In the genomic region with DNA sequence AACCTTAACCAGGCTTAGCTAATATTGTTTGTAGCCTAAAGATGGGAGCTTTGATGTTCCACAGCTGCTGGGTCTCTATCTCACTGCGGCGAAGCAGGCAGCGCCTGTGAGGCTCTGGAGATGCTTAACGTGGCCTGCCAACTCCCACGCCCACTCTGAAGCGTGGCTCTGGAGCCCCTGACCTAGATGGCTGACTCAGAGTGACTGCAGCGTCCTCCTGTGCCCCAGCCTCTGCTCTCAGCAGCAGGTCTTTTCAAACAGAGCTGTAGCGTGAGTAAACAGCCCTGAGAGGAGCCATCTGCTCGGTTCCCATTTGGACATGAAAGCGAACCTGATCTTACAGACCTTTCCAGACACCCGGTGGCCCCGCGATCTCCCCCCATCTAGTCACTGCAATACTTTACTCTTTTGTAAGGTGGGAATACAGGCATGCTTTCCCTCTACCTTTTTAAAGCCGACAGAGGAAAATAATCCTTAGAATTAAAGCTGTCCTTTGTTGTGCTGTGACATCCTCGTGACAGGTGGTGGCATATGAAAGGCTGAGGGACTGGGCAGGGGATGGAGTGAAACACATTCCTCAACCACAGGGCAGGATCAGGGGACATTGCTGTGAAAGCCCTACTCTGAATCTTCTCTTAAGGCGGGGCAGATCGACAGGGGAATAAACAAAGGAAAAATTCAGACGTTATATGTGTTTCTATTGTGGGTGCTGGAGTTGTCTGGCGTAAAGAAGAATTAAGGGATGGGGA, we compare ENCODE assay signal across 8 mouse cellular contexts.
DNase-seq lines count a peak whose midpoint lies in the region; ATAC-seq and TF ChIP-seq lines count a peak whose summit lies in the region.

No protein-coding gene starts in this region.

- peak; percentile 34; the same call in 1 of the 2 replicates for ATAC-seq in embryonic facial prominence, embryonic 15.5 days (ENCODE audit: insufficient number of reproducible peaks, low FRiP score, low TSS enrichment, low read depth)
- peak; percentile 21; the same call in 1 of the 2 replicates for ATAC-seq in limb, embryonic 11.5 days (ENCODE audit: insufficient number of reproducible peaks, low FRiP score, low TSS enrichment, low read depth)
- peak; percentile 35; the same call in 1 of the 2 replicates for ATAC-seq in neural tube, embryonic 12.5 days (ENCODE audit: low FRiP score, low read depth)
- no peak for ATAC-seq in megakaryocyte-erythroid progenitor cell, adult 5-6 weeks (replicated peaks; ENCODE audit: low FRiP score, low TSS enrichment, poor library complexity, severe bottlenecking)

- 27% methylated on average over 19 of the region's 19 CpGs for WGBS in embryonic facial prominence, embryonic 15.5 days
- 16% methylated on average over 19 of the region's 19 CpGs for WGBS in limb, embryonic 11.5 days
- 18% methylated on average over 19 of the region's 19 CpGs for WGBS in neural tube, embryonic 12.5 days

- H3K36me3 ChIP-seq in embryonic facial prominence, embryonic 15.5 days = no peaks in the 10 kb centered on the region
- no peaks in the 10 kb centered on the region for H3K36me3 ChIP-seq in limb, embryonic 11.5 days (ENCODE audit: control insufficient read depth, insufficient read depth, low read length)
- H3K36me3 ChIP-seq in neural tube, embryonic 12.5 days = no peaks in the 10 kb centered on the region

- H3K27ac ChIP-seq in layer of hippocampus, adult 2 months = peak overlapping the region; percentile 61
- H3K27ac ChIP-seq in embryonic facial prominence, embryonic 15.5 days (replicated peaks) = no peak overlapping the region
- H3K27ac ChIP-seq in limb, embryonic 11.5 days (replicated peaks; ENCODE audit: low read depth, low read length) = no peak overlapping the region
- H3K27ac ChIP-seq in neural tube, embryonic 12.5 days = no peak overlapping the region

- no peak overlapping the region for H3K4me3 ChIP-seq in layer of hippocampus, adult 2 months
- no peak overlapping the region for H3K4me3 ChIP-seq in embryonic facial prominence, embryonic 15.5 days (replicated peaks)
- H3K4me3 ChIP-seq in limb, embryonic 11.5 days (ENCODE audit: low read depth, low read length) = no peak overlapping the region
- H3K4me3 ChIP-seq in neural tube, embryonic 12.5 days = no peak overlapping the region

- DNase-seq in layer of hippocampus, adult 2 months (ENCODE audit: low spot score in 2 of 2) = no peak
- DNase-seq in layer of hippocampus, postnatal 25 days (ENCODE audit: extremely low spot score in 1 of 2, low spot score in 1 of 2) = no peak
- peak; percentile 77 for DNase-seq in cerebellum, adult 11 months
- DNase-seq in limb, embryonic 11.5 days (ENCODE audit: low spot score) = peak; percentile 38
- DNase-seq in layer of hippocampus, adult 9-11 months = no peak

- H3K9me3 ChIP-seq in embryonic facial prominence, embryonic 15.5 days (replicated peaks) = no peaks in the 10 kb centered on the region
- H3K9me3 ChIP-seq in limb, embryonic 11.5 days (ENCODE audit: control insufficient read depth, low read length) = no peaks in the 10 kb centered on the region
- H3K9me3 ChIP-seq in neural tube, embryonic 12.5 days = no peaks in the 10 kb centered on the region

- no peaks in the 10 kb centered on the region for H3K27me3 ChIP-seq in embryonic facial prominence, embryonic 15.5 days
- H3K27me3 ChIP-seq in limb, embryonic 11.5 days (ENCODE audit: control insufficient read depth, insufficient read depth, low read length) = no peaks in the 10 kb centered on the region
- no peaks in the 10 kb centered on the region for H3K27me3 ChIP-seq in neural tube, embryonic 12.5 days (replicated peaks)

- peaks cover 11% of the 10 kb centered on the region; the same call in 1 of the 2 replicates for H3K4me1 ChIP-seq in embryonic facial prominence, embryonic 15.5 days
- H3K4me1 ChIP-seq in limb, embryonic 11.5 days (ENCODE audit: control insufficient read depth, insufficient read depth, low read length) = 0 out of 2 replicates have a peak, but pooled peaks cover 2% of the 10 kb centered on the region
- H3K4me1 ChIP-seq in neural tube, embryonic 12.5 days = peaks cover 11% of the 10 kb centered on the region

- H3K9ac ChIP-seq in embryonic facial prominence, embryonic 15.5 days = no peak overlapping the region
- no peak overlapping the region for H3K9ac ChIP-seq in limb, embryonic 11.5 days (ENCODE audit: low read length)
- no peak overlapping the region for H3K9ac ChIP-seq in neural tube, embryonic 12.5 days

- 0 out of 2 replicates have a peak overlapping the region, but pooled peaks have one; percentile 6 for H3K4me2 ChIP-seq in embryonic facial prominence, embryonic 15.5 days (replicated peaks)
- H3K4me2 ChIP-seq in limb, embryonic 11.5 days (ENCODE audit: low read depth, severe bottlenecking) = peak overlapping the region; percentile 12; the same call in 1 of the 2 replicates
- H3K4me2 ChIP-seq in neural tube, embryonic 12.5 days (replicated peaks) = peak overlapping the region; percentile 42

- TF ChIP-seq CTCF in layer of hippocampus, adult 2 months (conservative IDR thresholded peaks at IDR 0.05) = no peak

Comparison
In these comparisons a context has a peak if more than half of its experiments do, and no peak if none do; other contexts are left out.
1. DNase-seq: peak in cerebellum, adult 11 months (single experiment) and limb, embryonic 11.5 days (single experiment); none in layer of hippocampus, adult 2 months (0 of 2), layer of hippocampus, postnatal 25 days (0 of 2) and layer of hippocampus, adult 9-11 months (single experiment).
2. Peak in every context shown above with its lines, with median percentiles within 50 percentile points of each other: H3K4me2 ChIP-seq.